Mouse (Mus musculus) intestine, postnatal 0 days (tissue): ENCODE data around the gene Mgat5. TPM values are rescaled to one million over a fixed set of nuclear protein-coding genes. Genes with fewer than 3 reads are reported as not detected.

ENCODE experiments used
- ATAC-seq: fragments of 200-750 bp; cut with Nextera tagmentation; 2 replicates; pipeline ENCODE4 v1.8.0; 2017; ENCODE audit warnings: mild to moderate bottlenecking, moderate TSS enrichment, moderate library complexity
- H3K27ac ChIP-seq: fragments of 300-500 bp; sonication (generic); 2 replicates; pipeline ENCODE4 v1.5.1; 2014; ENCODE audit warnings: mild to moderate bottlenecking, low read depth, low read length, moderate library complexity
- H3K27me3 ChIP-seq: fragments of 300-500 bp; sonication (generic); replicated peaks from 2 replicates; pipeline ENCODE4 v1.6.1; 2014; ENCODE audit warnings: low read length, mixed read lengths; ENCODE audit not compliant: control insufficient read depth, insufficient read depth
- H3K36me3 ChIP-seq: fragments of 300-500 bp; sonication (generic); 2 replicates; pipeline ENCODE4 v1.6.1; 2014; ENCODE audit warnings: mild to moderate bottlenecking, moderate library complexity; ENCODE audit not compliant: control insufficient read depth, insufficient read depth
- H3K4me1 ChIP-seq: fragments of 300-500 bp; sonication (generic); replicated peaks from 2 replicates; pipeline ENCODE4 v1.6.1; 2014; ENCODE audit warnings: antibody characterized with exemption, low read length, mixed read lengths; ENCODE audit not compliant: control insufficient read depth, insufficient read depth
- H3K4me2 ChIP-seq: fragments of 300-500 bp; sonication (generic); replicated peaks from 2 replicates; pipeline ENCODE4 v1.6.1; 2014; ENCODE audit warnings: low read depth, mild to moderate bottlenecking, moderate library complexity
- H3K4me3 ChIP-seq: fragments of 300-500 bp; sonication (generic); 2 replicates; pipeline ENCODE4 v1.5.1; 2014; ENCODE audit warnings: low read depth, low read length
- H3K9ac ChIP-seq: fragments of 300-500 bp; sonication (generic); 2 replicates; pipeline ENCODE4 v1.6.1; 2014; ENCODE audit warnings: mild to moderate bottlenecking, low read depth, low read length
- H3K9me3 ChIP-seq: fragments of 300-500 bp; sonication (generic); 2 replicates; pipeline ENCODE4 v1.6.1; 2016; ENCODE audit warnings: mixed run types; ENCODE audit not compliant: control insufficient read depth
- CTCF ChIP-seq: sonication (generic); IDR thresholded peaks from 2 replicates; pipeline ENCODE4 v1.5.1; 2016; ENCODE audit warnings: low read depth, mild to moderate bottlenecking, control low read depth, antibody characterized with exemption, moderate library complexity
- WGBS: fragments of 180-500 bp; shearing (Covaris S2); extraction: QIAGEN DNeasy Blood & Tissue Kit; methylation state at CpG from one replicate; pipeline ENCODE4 v1.1.7; 2014; 5-methylcytosine and 5-hydroxymethylcytosine counted together
- polyA plus RNA-seq: library from polyadenylated mRNA; unstranded; fragments of >200 nt; fragmentation: Nextera tagmentation; extraction: Ambion mirVana; gene quantifications from 2 replicates; pipeline ENCODE4 v1.2.1, GENCODE M21; 2015

Mgat5 gene
- polyA plus RNA-seq, 1 experiment from 2014 or later, result 4.1 TPM

DNA sequence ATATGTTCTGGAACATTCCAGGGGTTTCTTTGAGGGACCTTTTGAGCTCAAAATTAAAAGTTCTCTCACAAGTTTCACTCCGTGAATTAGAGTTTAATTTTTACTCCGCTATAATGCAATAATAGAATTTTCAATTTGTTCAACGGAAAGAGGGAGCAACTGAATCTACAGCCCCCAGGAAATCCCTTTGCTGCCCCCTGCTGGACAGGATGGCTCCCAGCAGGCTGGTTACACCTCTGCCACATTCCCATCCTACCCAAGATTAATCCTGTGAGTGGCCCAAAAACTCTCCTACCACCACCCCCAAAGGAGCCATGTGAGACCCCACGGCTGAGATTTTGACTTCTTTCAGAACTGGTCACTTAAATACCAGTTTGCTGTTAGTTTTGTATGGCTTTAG is 282.3 kb downstream of the Mgat5 start:
- H3K36me3 ChIP-seq, result peaks cover 15% of the 10 kb centered on the region
- no peak overlapping the region for H3K4me2 ChIP-seq
- H3K4me1 ChIP-seq, result no peaks in the 10 kb centered on the region
- 87% methylated on average over 4 of the region's 4 CpGs for WGBS
- no peak for ATAC-seq
- no peak overlapping the region for H3K27ac ChIP-seq
- H3K9me3 ChIP-seq, result no peaks in the 10 kb centered on the region
- no peak overlapping the region for H3K4me3 ChIP-seq
- H3K27me3 ChIP-seq, result no peaks in the 10 kb centered on the region
- H3K9ac ChIP-seq, result no peak overlapping the region
- peak; percentile 68 for TF ChIP-seq CTCF

- Histone ChIP-seq H3K4me3 (no peak overlapping the region), H3K4me2 (no peak overlapping the region), H3K4me1 (no peaks in the 10 kb centered on the region), H3K27me3 (no peaks in the 10 kb centered on the region), H3K36me3 (no peaks in the 10 kb centered on the region), H3K9ac (no peak overlapping the region), H3K9me3 (no peaks in the 10 kb centered on the region), H3K27ac (no peak overlapping the region)
- peak; percentile 99 for TF ChIP-seq CTCF
- ATAC-seq, result peak; percentile 43; the same call in 1 of the 2 replicates
- 36% methylated on average over 9 of the region's 9 CpGs for WGBS
Measured at GRCm38 (mm10) chr1:127496737-127497543, 292.1 kb downstream of the Mgat5 start.

DNA sequence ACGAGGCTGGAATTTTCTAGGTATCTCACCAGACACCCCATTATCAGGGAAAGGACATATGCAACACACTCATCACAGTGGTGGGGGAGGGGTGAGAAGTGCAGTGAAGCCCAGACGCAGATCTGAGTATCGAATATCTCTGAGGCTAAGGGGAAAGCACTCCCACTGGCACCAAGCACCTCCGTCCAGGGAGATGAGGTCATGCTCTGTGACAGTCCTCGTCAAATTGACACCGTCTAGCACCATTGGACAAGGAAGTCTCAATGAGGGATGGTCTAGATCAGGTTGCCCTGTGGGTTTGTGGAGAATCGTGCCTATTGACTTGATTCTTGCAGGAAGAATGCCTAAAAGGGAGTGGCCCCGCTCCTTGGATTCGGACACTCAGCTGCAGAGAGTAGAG is 293.9 kb downstream of the Mgat5 start:
- Histone ChIP-seq H3K36me3 (no peaks in the 10 kb centered on the region), H3K4me1 (no peaks in the 10 kb centered on the region), H3K9ac (no peak overlapping the region), H3K27me3 (no peaks in the 10 kb centered on the region), H3K27ac (no peak overlapping the region), H3K4me2 (no peak overlapping the region), H3K4me3 (no peak overlapping the region), H3K9me3 (no peaks in the 10 kb centered on the region)
- no peak for ATAC-seq
- 56% methylated on average over 9 of the region's 9 CpGs for WGBS
- TF ChIP-seq CTCF, result no peak

DNA sequence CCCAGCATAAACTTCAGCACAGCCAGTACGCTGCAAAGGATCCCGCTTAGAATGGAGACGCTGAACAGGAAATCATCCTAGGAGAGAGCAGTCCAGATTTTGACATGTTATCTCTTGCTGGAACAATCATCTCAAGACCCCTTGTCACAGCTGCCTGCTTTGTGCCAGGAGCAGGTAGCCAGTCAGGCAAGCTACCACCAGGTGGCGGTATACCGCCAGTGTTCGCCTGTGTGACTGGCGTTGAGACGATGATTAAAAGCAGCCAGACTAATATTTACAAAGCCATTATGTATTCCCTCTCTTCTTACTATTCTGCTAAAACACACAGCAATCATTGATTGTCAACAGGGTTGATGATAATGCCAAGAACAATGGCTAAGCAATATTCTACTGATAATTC is 295.4 kb downstream of the Mgat5 start:
- Histone ChIP-seq H3K36me3 (no peaks in the 10 kb centered on the region), H3K9ac (no peak overlapping the region), H3K4me2 (no peak overlapping the region), H3K4me1 (no peaks in the 10 kb centered on the region), H3K9me3 (no peaks in the 10 kb centered on the region), H3K27me3 (no peaks in the 10 kb centered on the region), H3K27ac (no peak overlapping the region), H3K4me3 (no peak overlapping the region)
- WGBS, result 9% methylated on average over 8 of the region's 8 CpGs
- no peak for ATAC-seq
- TF ChIP-seq CTCF, result peak; percentile 93

DNA sequence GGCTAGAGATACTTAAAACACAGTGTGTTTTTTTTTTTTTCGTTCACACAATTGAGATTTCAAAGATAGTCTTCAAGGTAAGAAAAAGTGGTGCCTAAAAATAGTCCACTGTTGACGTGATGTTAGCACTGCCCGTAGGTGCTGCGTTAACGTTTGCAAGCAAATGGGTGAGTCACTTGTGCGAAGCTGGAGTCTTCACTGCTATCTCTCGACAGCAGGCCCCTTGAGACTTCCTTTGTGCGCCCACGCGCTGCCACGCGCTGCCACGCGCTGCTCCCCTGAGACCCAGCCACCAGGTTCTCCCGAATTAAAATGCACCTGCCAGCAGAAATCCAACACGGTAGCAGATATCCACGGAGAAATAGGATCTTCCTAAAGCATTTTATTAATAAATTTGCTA is 295.9 kb downstream of the Mgat5 start:
- Histone ChIP-seq H3K36me3 (no peaks in the 10 kb centered on the region), H3K27ac (no peak overlapping the region), H3K4me2 (no peak overlapping the region), H3K9me3 (no peaks in the 10 kb centered on the region), H3K27me3 (no peaks in the 10 kb centered on the region), H3K4me3 (no peak overlapping the region), H3K9ac (no peak overlapping the region), H3K4me1 (no peaks in the 10 kb centered on the region)
- 72% methylated on average over 17 of the region's 17 CpGs for WGBS
- TF ChIP-seq CTCF, result no peak
- ATAC-seq, result no peak

- no peaks in the 10 kb centered on the region for H3K27me3 ChIP-seq
- no peak for TF ChIP-seq CTCF
- no peak overlapping the region for H3K4me2 ChIP-seq
- H3K9me3 ChIP-seq, result no peaks in the 10 kb centered on the region
- ATAC-seq, result no peak
- H3K9ac ChIP-seq, result no peak overlapping the region
- H3K36me3 ChIP-seq, result no peaks in the 10 kb centered on the region
- no peaks in the 10 kb centered on the region for H3K4me1 ChIP-seq
- H3K4me3 ChIP-seq, result no peak overlapping the region
- 83% methylated on average over 10 of the region's 10 CpGs for WGBS
- H3K27ac ChIP-seq, result no peak overlapping the region
Measured at GRCm38 (mm10) chr1:127507042-127507650, 302.3 kb downstream of the Mgat5 start.
